In the genomic region with DNA sequence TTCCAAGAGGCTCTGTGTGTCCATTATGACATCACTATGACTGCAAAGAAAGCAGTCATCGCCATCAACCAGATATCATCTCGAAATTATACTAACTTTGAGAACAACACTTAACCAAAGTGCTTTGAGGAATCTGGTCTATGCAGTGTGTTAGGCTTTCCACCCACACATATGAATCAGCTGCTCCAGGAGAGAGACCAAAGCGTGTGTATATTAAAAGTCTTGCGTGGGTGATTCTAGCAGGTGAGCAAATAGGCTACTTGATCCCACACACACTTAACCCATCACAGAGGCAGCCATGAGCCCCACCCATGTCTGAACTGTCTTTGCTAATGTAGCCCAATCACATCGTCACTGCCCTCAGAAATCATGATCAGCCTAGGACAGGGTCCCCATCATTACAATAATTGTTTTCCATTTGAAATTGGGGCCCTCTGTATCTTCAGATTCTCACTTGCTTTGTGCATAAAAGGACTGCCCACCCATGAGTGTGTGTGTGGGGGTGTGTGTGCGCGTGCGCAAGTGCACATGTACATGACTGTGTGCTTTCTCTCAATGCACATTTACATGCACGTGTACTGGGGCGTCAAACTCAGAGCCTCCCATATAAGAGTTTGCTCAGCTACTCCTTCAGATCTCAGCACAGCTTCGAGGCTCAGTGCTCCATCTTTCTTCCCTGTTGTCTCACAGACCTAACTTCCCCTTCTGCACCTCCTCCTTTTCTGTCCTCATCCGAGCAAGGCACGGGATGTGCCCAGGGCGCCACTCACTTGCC, we compare ENCODE assay signal across 17 mouse cellular contexts. TPM values are rescaled to one million over a fixed set of nuclear protein-coding genes. Genes with fewer than 3 reads are reported as not detected.
DNase-seq lines count a peak whose midpoint lies in the region; ATAC-seq lines count a peak whose summit lies in the region.
"Had no signal": no experiment of that assay in that cellular context is flagged by ENCODE, and none has a peak within 500 bp of the region (broad histone marks: within the 10 kb centered on the region; RNA-seq: fewer than 3 reads in every experiment).

No protein-coding gene starts in this region.

- ATAC-seq in megakaryocyte progenitor cell, adult 5-6 weeks (replicated peaks; ENCODE audit: poor library complexity), result peak; percentile 21; the same call in 1 of the 2 replicates
- ATAC-seq: liver, postnatal 0 days; lung, postnatal 0 days had no signal

- peak; percentile 24 to 29 for DNase-seq in right cerebral cortex, adult 2 months (ENCODE audit: low spot score in 2 of 2)
- DNase-seq in right cerebral cortex, postnatal 14 days, result no peak
- DNase-seq in brain, adult 2 months (ENCODE audit: low read depth, low spot score), result peak; percentile 84
- DNase-seq in telencephalon, adult 2 months (ENCODE audit: low read depth, low spot score), result peak; percentile 73
- DNase-seq in heart, postnatal 4 days, result no peak
- DNase-seq in kidney, postnatal 14 days, result no peak
- DNase-seq: adrenal gland, adult 2 months; cerebellum, adult 18-20 months; cerebellum, postnatal 14 days; embryo, embryonic 11 days; gastrocnemius, postnatal 10 days; heart, adult 18-20 months; kidney, adult 18-20 months; liver, postnatal 0 days; thymus, adult 2 months had no signal

RNA-seq across cellular contexts. Expression of a gene that starts 4.1 kb away (rescaled TPM):
- 117 and 123 TPM in 2 replicates for total RNA-seq in megakaryocyte progenitor cell, adult 5-6 weeks (2015)
- 114 and 124 TPM in 2 replicates for total RNA-seq in megakaryocyte progenitor cell, adult 5-6 weeks (2017)
- total RNA-seq in heart, postnatal 4 days (2021), result 10 to 100 TPM; 80.8 to 82.8 TPM

RNA-seq across cellular contexts. Expression of a gene that starts 4.7 kb away (rescaled TPM):
- 57.7 and 65.9 TPM in 2 replicates for total RNA-seq in megakaryocyte progenitor cell, adult 5-6 weeks (2015)
- total RNA-seq in megakaryocyte progenitor cell, adult 5-6 weeks (2017), result 19.6 and 26.1 TPM in 2 replicates
- 1 to 10 TPM; 2.0 to 2.4 TPM for total RNA-seq in heart, postnatal 4 days (2021)

RNA-seq across cellular contexts. Expression of a gene that starts 29.6 kb away (rescaled TPM):
- total RNA-seq in megakaryocyte progenitor cell, adult 5-6 weeks (2015), result 74.3 and 76.6 TPM in 2 replicates
- 89.6 and 96.1 TPM in 2 replicates for total RNA-seq in megakaryocyte progenitor cell, adult 5-6 weeks (2017)
- total RNA-seq in heart, postnatal 4 days (2021), result 1 to 10 TPM; 9.1 to 9.8 TPM

Comparison
In these comparisons a context has a peak if more than half of its experiments do, and no peak if none do; other contexts are left out.
1. DNase-seq: peak in right cerebral cortex, adult 2 months (2 of 2), brain, adult 2 months (single experiment) and telencephalon, adult 2 months (single experiment); none in right cerebral cortex, postnatal 14 days (single experiment), heart, postnatal 4 days (single experiment) and kidney, postnatal 14 days (single experiment).
2. RNA of a gene that starts 4.7 kb away (total RNA-seq): 19.6 to 65.9 TPM in megakaryocyte progenitor cell, adult 5-6 weeks; 2.0 to 2.4 TPM in heart, postnatal 4 days; every median in the first group is over 4 times any median in the second.
3. RNA of a gene that starts 29.6 kb away (total RNA-seq): 74.3 to 96.1 TPM in megakaryocyte progenitor cell, adult 5-6 weeks; 9.1 to 9.8 TPM in heart, postnatal 4 days; every median in the first group is over 4 times any median in the second.